In the genomic region with DNA sequence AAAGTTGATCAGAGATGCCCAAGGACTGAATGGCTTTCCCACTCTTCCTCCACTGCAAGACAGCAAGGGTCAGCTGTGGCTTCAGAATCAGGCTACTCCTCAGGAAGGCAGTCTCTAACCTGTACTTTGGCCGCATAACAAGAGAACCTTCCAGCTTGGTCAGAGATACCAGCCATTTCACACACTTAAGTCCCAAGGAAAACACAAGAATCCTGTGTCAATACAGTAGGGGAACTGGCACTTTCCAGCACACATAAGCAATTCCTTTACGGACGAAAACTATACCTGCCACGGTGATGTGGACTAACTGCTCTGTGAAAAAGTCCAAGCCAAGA, we compare ENCODE assay signal across 8 mouse cellular contexts. TPM values are rescaled to one million over a fixed set of nuclear protein-coding genes. Genes with fewer than 3 reads are reported as not detected.
DNase-seq lines count a peak whose midpoint lies in the region; ATAC-seq and TF ChIP-seq lines count a peak whose summit lies in the region.
"Had no signal": no experiment of that assay in that cellular context is flagged by ENCODE, and none has a peak within 500 bp of the region (broad histone marks: within the 10 kb centered on the region; RNA-seq: fewer than 3 reads in every experiment).

No protein-coding gene starts in this region.

- H3K9me3 ChIP-seq in lung, postnatal 0 days (ENCODE audit: low read length), result no peaks in the 10 kb centered on the region
- H3K9me3 ChIP-seq in forebrain, embryonic 12.5 days, result no peaks in the 10 kb centered on the region
- H3K9me3 ChIP-seq in limb, embryonic 14.5 days (ENCODE audit: control insufficient read depth, low read length), result no peaks in the 10 kb centered on the region
- H3K9me3 ChIP-seq in stomach, embryonic 16.5 days (replicated peaks; ENCODE audit: control insufficient read depth, low read length), result no peaks in the 10 kb centered on the region

- no peak for TF ChIP-seq POLR2A in limb, embryonic 14.5 days (IDR thresholded peaks at IDR 0.05; ENCODE audit: borderline replicate concordance, extremely low read depth, insufficient read depth, insufficient read length)

- H3K4me1 ChIP-seq in lung, postnatal 0 days (ENCODE audit: insufficient read depth, low read depth, low read length), result peaks cover 16% of the 10 kb centered on the region
- peaks cover 24% of the 10 kb centered on the region for H3K4me1 ChIP-seq in forebrain, embryonic 12.5 days
- peaks cover 7% of the 10 kb centered on the region; the same call in 1 of the 2 replicates for H3K4me1 ChIP-seq in limb, embryonic 14.5 days (ENCODE audit: control insufficient read depth, insufficient read depth, low read length)
- H3K4me1 ChIP-seq in stomach, embryonic 16.5 days (ENCODE audit: control insufficient read depth, insufficient read depth, low read length), result peaks cover 21% of the 10 kb centered on the region

- no peaks in the 10 kb centered on the region for H3K27me3 ChIP-seq in lung, postnatal 0 days (replicated peaks; ENCODE audit: insufficient read depth, low read length)
- peaks cover 9% of the 10 kb centered on the region; the same call in 1 of the 2 replicates for H3K27me3 ChIP-seq in forebrain, embryonic 12.5 days
- no peaks in the 10 kb centered on the region for H3K27me3 ChIP-seq in limb, embryonic 14.5 days (ENCODE audit: control insufficient read depth, insufficient read depth, low read length)
- H3K27me3 ChIP-seq in stomach, embryonic 16.5 days (ENCODE audit: control insufficient read depth, insufficient read depth, low read length), result no peaks in the 10 kb centered on the region

- ATAC-seq in lung, postnatal 0 days, result no peak
- ATAC-seq in forebrain, embryonic 12.5 days (ENCODE audit: low FRiP score), result no peak
- ATAC-seq in limb, embryonic 14.5 days (ENCODE audit: low FRiP score, low read depth), result no peak
- no peak for ATAC-seq in stomach, embryonic 16.5 days (ENCODE audit: insufficient read depth, low FRiP score)
- ATAC-seq in CD4-positive, CD25-positive, alpha-beta regulatory T cell, adult 4 months, result no peak

- H3K9ac ChIP-seq in lung, postnatal 0 days (replicated peaks; ENCODE audit: low read depth), result peak overlapping the region; percentile 99; the same call in 1 of the 2 replicates
- H3K9ac ChIP-seq in forebrain, embryonic 12.5 days, result peak overlapping the region; percentile 92; the same call in 1 of the 2 replicates
- H3K9ac ChIP-seq in limb, embryonic 14.5 days (ENCODE audit: low read depth, low read length, severe bottlenecking), result peak overlapping the region; percentile 93
- H3K9ac ChIP-seq in stomach, embryonic 16.5 days (ENCODE audit: low read length), result peak overlapping the region; percentile 98

- no peak for TF ChIP-seq CTCF in lung, postnatal 0 days (IDR thresholded peaks at IDR 0.05)

- no peak for DNase-seq in lung, postnatal 0 days (ENCODE audit: low spot score)
- no peak for DNase-seq in lung, postnatal 14 days
- DNase-seq in limb, embryonic 14.5 days (ENCODE audit: low spot score), result no peak
- no peak for DNase-seq in retina, embryonic 14.5 days (ENCODE audit: low spot score)
- DNase-seq: lung, postnatal 4 days had no signal

- peak overlapping the region; percentile 73 for H3K4me2 ChIP-seq in lung, postnatal 0 days (replicated peaks; ENCODE audit: low read depth, low read length)
- H3K4me2 ChIP-seq in forebrain, embryonic 12.5 days, result peak overlapping the region; percentile 94
- peak overlapping the region; percentile 82 for H3K4me2 ChIP-seq in limb, embryonic 14.5 days (replicated peaks; ENCODE audit: low read depth, low read length, severe bottlenecking)
- H3K4me2 ChIP-seq in stomach, embryonic 16.5 days (ENCODE audit: low read depth, low read length), result peak overlapping the region; percentile 66

- H3K27ac ChIP-seq in lung, postnatal 0 days (ENCODE audit: low read length), result 0 out of 2 replicates have a peak overlapping the region, but pooled peaks have one; percentile 85
- no peak overlapping the region for H3K27ac ChIP-seq in forebrain, embryonic 12.5 days
- no peak overlapping the region for H3K27ac ChIP-seq in limb, embryonic 14.5 days (replicated peaks; ENCODE audit: low read depth, low read length)
- H3K27ac ChIP-seq in stomach, embryonic 16.5 days (ENCODE audit: low read length), result peak overlapping the region; percentile 77; the same call in 1 of the 2 replicates

- no peak for TF ChIP-seq EP300 in lung, postnatal 0 days (IDR thresholded peaks at IDR 0.05)

- WGBS in lung, postnatal 0 days, result 47% methylated on average over 4 of the region's 4 CpGs
- 85% methylated on average over 4 of the region's 4 CpGs for WGBS in forebrain, embryonic 12.5 days
- WGBS in limb, embryonic 14.5 days, result 84% methylated on average over 4 of the region's 4 CpGs
- 49% methylated on average over 4 of the region's 4 CpGs for WGBS in stomach, embryonic 16.5 days

- peak overlapping the region; percentile 97; the same call in 1 of the 2 replicates for H3K4me3 ChIP-seq in lung, postnatal 0 days (ENCODE audit: low read depth, low read length)
- peak overlapping the region; percentile 89 for H3K4me3 ChIP-seq in forebrain, embryonic 12.5 days (replicated peaks)
- H3K4me3 ChIP-seq in limb, embryonic 14.5 days (replicated peaks; ENCODE audit: low read length), result peak overlapping the region; percentile 95
- H3K4me3 ChIP-seq in stomach, embryonic 16.5 days (replicated peaks; ENCODE audit: low read length), result peak overlapping the region; percentile 92

- no peaks in the 10 kb centered on the region for H3K36me3 ChIP-seq in lung, postnatal 0 days (ENCODE audit: insufficient read depth, low read length)
- H3K36me3 ChIP-seq in forebrain, embryonic 12.5 days (replicated peaks), result 0 out of 2 replicates have a peak, but pooled peaks cover 3% of the 10 kb centered on the region
- peaks cover 8% of the 10 kb centered on the region for H3K36me3 ChIP-seq in limb, embryonic 14.5 days (ENCODE audit: control insufficient read depth, insufficient read depth, low read length)
- H3K36me3 ChIP-seq in stomach, embryonic 16.5 days (ENCODE audit: control insufficient read depth, insufficient read depth, low read length), result no peaks in the 10 kb centered on the region

RNA-seq across cellular contexts. Expression of a gene that starts 1.3 kb away (rescaled TPM):
- polyA plus RNA-seq in lung, postnatal 0 days (2015; fragmentation: Nextera tagmentation; extraction: Ambion mirVana), result 25.3 and 30.4 TPM in 2 replicates
- polyA plus RNA-seq in forebrain, embryonic 12.5 days (2016; fragmentation: Nextera tagmentation; extraction: Ambion mirVana), result 18.2 and 25.2 TPM in 2 replicates
- 188 and 227 TPM in 2 replicates for polyA plus RNA-seq in limb, embryonic 14.5 days (2012; rRNA removed)
- 73.2 and 75.1 TPM in 2 replicates for polyA plus RNA-seq in limb, embryonic 14.5 days (2014; fragmentation: Nextera tagmentation; extraction: Ambion mirVana)
- 33.2 and 33.9 TPM in 2 replicates for polyA plus RNA-seq in stomach, embryonic 16.5 days (2015; fragmentation: Nextera tagmentation; extraction: Ambion mirVana)
- 10 to 100 TPM; 21.2 to 35.8 TPM for polyA plus RNA-seq in CD4-positive, CD25-positive, alpha-beta regulatory T cell, adult 4 months (2017; shearing (Covaris generic))

RNA-seq across cellular contexts. Expression of a gene that starts 23.0 kb away (rescaled TPM):
- 0.04 TPM in 1 of 2 replicates, not detected in the other for polyA plus RNA-seq in lung, postnatal 0 days (2015; fragmentation: Nextera tagmentation; extraction: Ambion mirVana)
- 4.4 and 4.7 TPM in 2 replicates for polyA plus RNA-seq in forebrain, embryonic 12.5 days (2016; fragmentation: Nextera tagmentation; extraction: Ambion mirVana)
- 0.09 TPM in 2 replicates for polyA plus RNA-seq in limb, embryonic 14.5 days (2012; rRNA removed)
- not detected in 2 replicates for polyA plus RNA-seq in limb, embryonic 14.5 days (2014; fragmentation: Nextera tagmentation; extraction: Ambion mirVana)
- 0.14 and 0.22 TPM in 2 replicates for polyA plus RNA-seq in stomach, embryonic 16.5 days (2015; fragmentation: Nextera tagmentation; extraction: Ambion mirVana)
- polyA plus RNA-seq in CD4-positive, CD25-positive, alpha-beta regulatory T cell, adult 4 months (2017; shearing (Covaris generic)), result not detected

RNA-seq across cellular contexts. Expression of a gene that starts 23.1 kb away (rescaled TPM):
- 0.51 TPM in 1 of 2 replicates, not detected in the other for polyA plus RNA-seq in lung, postnatal 0 days (2015; fragmentation: Nextera tagmentation; extraction: Ambion mirVana)
- polyA plus RNA-seq in forebrain, embryonic 12.5 days (2016; fragmentation: Nextera tagmentation; extraction: Ambion mirVana), result 0.52 TPM in 1 of 2 replicates, not detected in the other
- polyA plus RNA-seq in limb, embryonic 14.5 days (2012; rRNA removed), result not detected in 2 replicates
- polyA plus RNA-seq in limb, embryonic 14.5 days (2014; fragmentation: Nextera tagmentation; extraction: Ambion mirVana), result 0.77 TPM in 1 of 2 replicates, not detected in the other
- polyA plus RNA-seq in stomach, embryonic 16.5 days (2015; fragmentation: Nextera tagmentation; extraction: Ambion mirVana), result 0.36 TPM in 1 of 2 replicates, not detected in the other
- 1 to 10 TPM in 1 of 2 experiments, not detected in 1; 1.0 TPM for polyA plus RNA-seq in CD4-positive, CD25-positive, alpha-beta regulatory T cell, adult 4 months (2017; shearing (Covaris generic))

RNA-seq across cellular contexts. Expression of a gene that starts 24.4 kb away (rescaled TPM):
- 14.2 and 14.5 TPM in 2 replicates for polyA plus RNA-seq in lung, postnatal 0 days (2015; fragmentation: Nextera tagmentation; extraction: Ambion mirVana)
- 65.2 and 65.7 TPM in 2 replicates for polyA plus RNA-seq in forebrain, embryonic 12.5 days (2016; fragmentation: Nextera tagmentation; extraction: Ambion mirVana)
- polyA plus RNA-seq in limb, embryonic 14.5 days (2012; rRNA removed), result 70.8 and 78.1 TPM in 2 replicates
- polyA plus RNA-seq in limb, embryonic 14.5 days (2014; fragmentation: Nextera tagmentation; extraction: Ambion mirVana), result 55.8 and 57.4 TPM in 2 replicates
- 40.6 and 41.5 TPM in 2 replicates for polyA plus RNA-seq in stomach, embryonic 16.5 days (2015; fragmentation: Nextera tagmentation; extraction: Ambion mirVana)
- polyA plus RNA-seq in CD4-positive, CD25-positive, alpha-beta regulatory T cell, adult 4 months (2017; shearing (Covaris generic)), result 10 to 100 TPM; 11.1 to 13.2 TPM

RNA-seq across cellular contexts. Expression of a gene that starts 26.0 kb away (rescaled TPM):
- not detected in 2 replicates for polyA plus RNA-seq in lung, postnatal 0 days (2015; fragmentation: Nextera tagmentation; extraction: Ambion mirVana)
- polyA plus RNA-seq in forebrain, embryonic 12.5 days (2016; fragmentation: Nextera tagmentation; extraction: Ambion mirVana), result 0.36 TPM in 1 of 2 replicates, not detected in the other
- not detected in 2 replicates for polyA plus RNA-seq in limb, embryonic 14.5 days (2012; rRNA removed)
- not detected in 2 replicates for polyA plus RNA-seq in limb, embryonic 14.5 days (2014; fragmentation: Nextera tagmentation; extraction: Ambion mirVana)
- not detected in 2 replicates for polyA plus RNA-seq in stomach, embryonic 16.5 days (2015; fragmentation: Nextera tagmentation; extraction: Ambion mirVana)
- not detected for polyA plus RNA-seq in CD4-positive, CD25-positive, alpha-beta regulatory T cell, adult 4 months (2017; shearing (Covaris generic))

Comparison
In these comparisons a context has a peak if more than half of its experiments do, and no peak if none do; other contexts are left out.
1. H3K27ac ChIP-seq: peak in lung, postnatal 0 days (single experiment) and stomach, embryonic 16.5 days (single experiment); none in forebrain, embryonic 12.5 days (single experiment) and limb, embryonic 14.5 days (single experiment).
2. Peak in every context shown above with its lines, with median percentiles within 50 percentile points of each other: H3K4me2 ChIP-seq, H3K4me3 ChIP-seq and H3K9ac ChIP-seq.